Mouse (Mus musculus) liver, adult (tissue): ENCODE results near the gene Clec16a.

Experiments
- GATA4 ChIP-seq: IDR thresholded peaks from 2 replicates; pipeline ENCODE4 v1.6.1; 2014; ENCODE audit warnings: mild to moderate bottlenecking, low read length; ENCODE audit not compliant: insufficient replicate concordance

Gene Clec16a

GRCm38 (mm10) chr16:10642857-10643633, 97.9 kb downstream of the Clec16a start:
- TF ChIP-seq GATA4, result no peak

GRCm38 (mm10) chr16:10644238-10644637, 99.1 kb downstream of the Clec16a start:
- TF ChIP-seq GATA4, result no peak

- no peak for TF ChIP-seq GATA4
Observed at GRCm38 (mm10) chr16:10644731-10645130, 99.6 kb downstream of the Clec16a start.

GRCm38 (mm10) chr16:10651804-10652203, 106.7 kb downstream of the Clec16a start:
- no peak for TF ChIP-seq GATA4

- no peak for TF ChIP-seq GATA4
Observed at GRCm38 (mm10) chr16:10652935-10653334, 107.8 kb downstream of the Clec16a start.

GRCm38 (mm10) chr16:10655236-10655635, 110.1 kb downstream of the Clec16a start:
- TF ChIP-seq GATA4, result no peak

DNA sequence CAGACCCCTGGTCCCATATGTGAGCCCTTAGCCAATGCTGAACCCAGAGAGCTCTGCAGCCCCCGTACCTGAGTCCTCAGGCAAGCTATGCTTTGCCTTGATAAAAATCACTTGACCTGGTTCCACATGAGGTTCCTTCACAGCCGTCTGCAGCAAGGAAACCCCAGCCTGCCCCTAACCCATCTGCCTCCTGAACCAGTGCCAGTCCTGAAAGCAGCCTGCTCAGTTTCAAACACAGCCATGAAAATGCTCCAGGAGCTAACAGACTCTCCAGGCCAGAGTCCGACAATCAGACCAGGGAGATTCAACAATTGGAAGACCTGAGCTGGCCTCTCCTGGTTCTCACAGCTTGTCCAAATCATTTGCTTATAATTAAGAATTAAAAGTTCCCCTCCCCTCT, 110.8 kb downstream of the Clec16a start:
- TF ChIP-seq GATA4, result no peak

DNA sequence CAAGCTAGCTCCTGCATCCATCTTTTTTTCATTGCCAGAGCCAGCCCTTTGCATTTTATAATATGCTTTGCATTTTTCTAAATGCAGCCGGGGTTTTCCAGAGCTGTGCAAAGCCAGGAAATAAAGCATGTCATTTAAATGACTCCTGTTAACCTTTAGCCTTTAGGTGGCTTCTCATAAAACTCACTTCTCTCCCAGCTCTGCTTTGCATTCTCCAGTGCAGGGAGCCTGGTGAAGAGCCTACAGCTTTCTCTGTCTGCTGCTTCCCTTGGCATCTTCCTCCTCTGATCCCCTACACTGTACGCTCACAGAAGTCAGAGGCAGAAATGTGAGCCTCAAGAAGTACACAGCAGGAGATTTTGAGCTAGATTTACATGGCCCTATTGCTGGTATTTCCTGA, 111.3 kb downstream of the Clec16a start:
- TF ChIP-seq GATA4, result no peak

DNA sequence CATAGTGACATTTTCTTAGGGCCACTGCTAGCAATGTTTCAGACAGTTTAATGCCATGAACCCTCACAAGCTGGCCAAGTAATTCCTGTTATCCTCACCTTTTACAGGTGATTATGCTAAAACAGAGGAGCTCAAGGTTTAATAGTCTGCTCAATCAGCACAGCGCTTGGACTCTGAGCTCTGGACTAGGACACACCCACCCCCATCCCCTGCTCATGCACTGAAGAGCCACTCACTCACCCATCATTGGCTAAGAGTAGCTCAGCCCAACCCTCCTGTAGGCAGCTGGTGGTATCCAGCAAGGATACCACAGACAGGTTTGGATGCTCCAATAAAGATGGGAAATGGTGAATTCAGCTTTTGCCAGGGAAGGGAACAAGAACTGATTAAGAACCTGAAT, 111.8 kb downstream of the Clec16a start:
- no peak for TF ChIP-seq GATA4

DNA sequence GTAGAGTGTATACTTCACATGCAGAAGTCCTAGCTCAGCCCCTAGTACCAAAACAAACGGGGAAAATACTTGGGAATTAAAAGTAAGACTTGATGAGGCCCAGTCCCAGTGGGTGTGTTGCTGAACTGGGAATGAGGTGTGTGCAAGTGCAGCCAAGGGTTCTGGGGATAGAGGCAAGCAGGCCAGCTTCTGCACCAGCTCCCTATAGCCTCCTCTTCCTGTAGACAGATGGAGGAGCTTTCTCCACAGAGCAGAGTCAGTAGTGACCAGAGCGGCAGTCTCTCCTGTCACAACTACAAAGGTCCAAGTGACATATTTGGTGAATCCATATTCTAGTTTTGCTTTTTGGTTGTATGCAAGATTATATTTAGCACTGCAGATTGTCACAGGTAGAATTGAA, 114.1 kb downstream of the Clec16a start:
- TF ChIP-seq GATA4, result no peak

DNA sequence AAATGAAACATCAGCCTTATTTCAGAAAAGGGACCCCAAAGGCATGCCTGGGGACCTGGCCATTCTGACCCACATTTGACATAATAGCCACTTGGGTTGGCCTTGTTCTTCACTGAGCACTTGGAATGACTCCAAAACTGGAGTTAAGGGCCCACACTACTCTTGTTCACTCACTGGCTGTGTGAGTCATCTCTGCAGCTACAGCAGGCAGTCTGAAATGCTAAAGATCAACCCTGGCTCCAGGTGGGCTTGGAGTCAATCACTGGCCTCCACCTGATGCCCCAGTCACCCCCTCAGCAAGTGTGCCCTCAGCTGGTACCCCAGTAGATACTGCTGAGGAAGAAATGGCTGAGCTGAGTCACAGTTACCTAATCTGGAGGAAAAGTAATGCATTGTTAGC, 115.4 kb downstream of the Clec16a start:
- TF ChIP-seq GATA4, result no peak

GRCm38 (mm10) chr16:10661385-10661784, 116.2 kb downstream of the Clec16a start:
- TF ChIP-seq GATA4, result no peak

GRCm38 (mm10) chr16:10663890-10664731, 119.0 kb downstream of the Clec16a start:
- no peak for TF ChIP-seq GATA4

GRCm38 (mm10) chr16:10664921-10665894, 120.1 kb downstream of the Clec16a start:
- peak; percentile 73; the same call in 1 of the 2 replicates for TF ChIP-seq GATA4

DNA sequence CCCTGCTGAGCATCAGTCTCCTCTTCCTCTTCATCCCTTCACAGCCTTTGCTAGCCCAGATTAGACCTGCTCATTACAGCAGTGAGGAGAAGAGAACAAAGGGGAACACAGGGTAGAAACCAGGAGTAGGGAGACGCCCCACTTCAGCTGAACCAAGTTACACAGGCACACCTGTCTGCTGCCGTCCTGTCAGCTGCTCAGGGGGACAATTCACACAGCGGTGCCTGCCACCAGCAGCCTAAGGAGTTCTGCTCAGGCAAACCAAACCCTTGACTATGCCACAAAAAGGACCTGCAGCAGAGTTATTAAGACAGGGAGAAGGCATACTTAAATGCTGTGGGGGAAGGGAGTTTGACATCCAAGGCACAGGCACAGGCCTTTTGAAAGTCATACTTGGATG, 121.6 kb downstream of the Clec16a start:
- no peak for TF ChIP-seq GATA4
